Mouse (Mus musculus): ENCODE data around the gene Parp12. TPM values are rescaled to one million over a fixed set of nuclear protein-coding genes. Genes with fewer than 3 reads are reported as not detected.

Gene Parp12
- polyA plus RNA-seq (2014; fragmentation: Nextera tagmentation; extraction: Ambion mirVana) = 14.4 and 16.5 TPM in 2 replicates

- peak; percentile 81 for ATAC-seq (ENCODE audit: insufficient number of reproducible peaks, insufficient read depth, low FRiP score, low read depth)
- H3K27ac ChIP-seq (replicated peaks in 1 of 2; ENCODE audit: control insufficient read depth in 1 of 2, insufficient read depth in 1 of 2, low read depth in 2 of 2, low read length in 2 of 2) = peak within 1 kb of the TSS; percentile 14 to 63; a peak in 3 of 4 replicates
- H3K9ac ChIP-seq (ENCODE audit: low read length) = peak within 1 kb of the TSS; percentile 91
- peaks cover 6 to 13% of the 10 kb centered on the region in 2 experiments; a peak in 3 of 4 replicates for H3K4me1 ChIP-seq (ENCODE audit: control insufficient read depth in 2 of 2, insufficient read depth in 2 of 2, low read length in 2 of 2)
- WGBS = 2% methylated on average over 100 of the region's 101 CpGs
- H3K4me2 ChIP-seq (ENCODE audit: low read length) = peak within 1 kb of the TSS; percentile 76
- no peaks in the 10 kb centered on the region; the same call in 1 of the 2 replicates for H3K36me3 ChIP-seq (ENCODE audit: control insufficient read depth, insufficient read depth, low read length)
- no peaks in the 10 kb centered on the region for H3K27me3 ChIP-seq (ENCODE audit: control insufficient read depth, insufficient read depth, low read length)
- peaks cover 6% of the 10 kb centered on the region; the same call in 1 of the 2 replicates for H3K9me3 ChIP-seq (ENCODE audit: control insufficient read depth, low read length)
- H3K4me3 ChIP-seq (ENCODE audit: control insufficient read depth in 1 of 2, insufficient read depth in 1 of 2, low read depth in 1 of 2, low read length in 2 of 2) = peak within 1 kb of the TSS; percentile 91
Measured at GRCm38 (mm10) chr6:39117584-39118455, at the start of gene Parp12. TSS of gene Parp12 (minus strand) at chr6:39118349.

GRCm38 (mm10) chr6:39164891-39165290 lies 46.7 kb upstream of the Parp12 start:
- peaks cover 38% of the 10 kb centered on the region for H3K36me3 ChIP-seq (ENCODE audit: control insufficient read depth, insufficient read depth, low read length)
- no peak overlapping the region for H3K4me2 ChIP-seq (ENCODE audit: low read length)
- no peaks in the 10 kb centered on the region for H3K9me3 ChIP-seq (ENCODE audit: control insufficient read depth, low read length)
- 94% methylated on average over 1 of the region's 1 CpGs for WGBS
- no peak overlapping the region for H3K4me3 ChIP-seq (ENCODE audit: control insufficient read depth in 1 of 2, insufficient read depth in 1 of 2, low read depth in 1 of 2, low read length in 2 of 2)
- H3K4me1 ChIP-seq (ENCODE audit: control insufficient read depth in 2 of 2, insufficient read depth in 2 of 2, low read length in 2 of 2) = no peaks in the 10 kb centered on the region
- H3K27me3 ChIP-seq (ENCODE audit: control insufficient read depth, insufficient read depth, low read length) = no peaks in the 10 kb centered on the region
- no peak for ATAC-seq (ENCODE audit: insufficient number of reproducible peaks, insufficient read depth, low FRiP score, low read depth)
- no peak overlapping the region for H3K27ac ChIP-seq (replicated peaks in 1 of 2; ENCODE audit: control insufficient read depth in 1 of 2, insufficient read depth in 1 of 2, low read depth in 2 of 2, low read length in 2 of 2)
- H3K9ac ChIP-seq (ENCODE audit: low read length) = no peak overlapping the region

- Histone ChIP-seq H3K9ac (ENCODE audit: low read length) (no peak overlapping the region), H3K36me3 (ENCODE audit: control insufficient read depth, insufficient read depth, low read length) (peaks cover 27% of the 10 kb centered on the region), H3K4me1 (ENCODE audit: control insufficient read depth in 2 of 2, insufficient read depth in 2 of 2, low read length in 2 of 2) (no peaks in the 10 kb centered on the region), H3K27me3 (ENCODE audit: control insufficient read depth, insufficient read depth, low read length) (no peaks in the 10 kb centered on the region), H3K9me3 (ENCODE audit: control insufficient read depth, low read length) (no peaks in the 10 kb centered on the region), H3K4me2 (ENCODE audit: low read length) (no peak overlapping the region), H3K4me3 (ENCODE audit: control insufficient read depth in 1 of 2, insufficient read depth in 1 of 2, low read depth in 1 of 2, low read length in 2 of 2) (no peak overlapping the region), H3K27ac (replicated peaks in 1 of 2; ENCODE audit: control insufficient read depth in 1 of 2, insufficient read depth in 1 of 2, low read depth in 2 of 2, low read length in 2 of 2) (no peak overlapping the region)
- WGBS = 86% methylated on average over 6 of the region's 6 CpGs
- ATAC-seq (ENCODE audit: insufficient number of reproducible peaks, insufficient read depth, low FRiP score, low read depth) = no peak
Measured at GRCm38 (mm10) chr6:39161975-39162374, 43.8 kb upstream of the Parp12 start.

GRCm38 (mm10) chr6:39146041-39146440 lies 27.9 kb upstream of the Parp12 start:
- WGBS = 76% methylated on average over 6 of the region's 6 CpGs
- H3K36me3 ChIP-seq (ENCODE audit: control insufficient read depth, insufficient read depth, low read length) = peaks cover 85% of the 10 kb centered on the region
- no peaks in the 10 kb centered on the region for H3K9me3 ChIP-seq (ENCODE audit: control insufficient read depth, low read length)
- H3K9ac ChIP-seq (ENCODE audit: low read length) = no peak overlapping the region
- no peak overlapping the region for H3K27ac ChIP-seq (replicated peaks in 1 of 2; ENCODE audit: control insufficient read depth in 1 of 2, insufficient read depth in 1 of 2, low read depth in 2 of 2, low read length in 2 of 2)
- no peak overlapping the region for H3K4me2 ChIP-seq (ENCODE audit: low read length)
- no peaks in the 10 kb centered on the region for H3K27me3 ChIP-seq (ENCODE audit: control insufficient read depth, insufficient read depth, low read length)
- H3K4me1 ChIP-seq (ENCODE audit: control insufficient read depth in 2 of 2, insufficient read depth in 2 of 2, low read length in 2 of 2) = no peaks in the 10 kb centered on the region
- H3K4me3 ChIP-seq (ENCODE audit: control insufficient read depth in 1 of 2, insufficient read depth in 1 of 2, low read depth in 1 of 2, low read length in 2 of 2) = no peak overlapping the region
- ATAC-seq (ENCODE audit: insufficient number of reproducible peaks, insufficient read depth, low FRiP score, low read depth) = no peak

GRCm38 (mm10) chr6:39132556-39132955 lies 14.4 kb upstream of the Parp12 start:
- Histone ChIP-seq H3K27ac (replicated peaks in 1 of 2; ENCODE audit: control insufficient read depth in 1 of 2, insufficient read depth in 1 of 2, low read depth in 2 of 2, low read length in 2 of 2) (no peak overlapping the region), H3K9ac (ENCODE audit: low read length) (no peak overlapping the region), H3K4me3 (ENCODE audit: control insufficient read depth in 1 of 2, insufficient read depth in 1 of 2, low read depth in 1 of 2, low read length in 2 of 2) (no peak overlapping the region), H3K4me2 (ENCODE audit: low read length) (no peak overlapping the region), H3K27me3 (ENCODE audit: control insufficient read depth, insufficient read depth, low read length) (no peaks in the 10 kb centered on the region), H3K9me3 (ENCODE audit: control insufficient read depth, low read length) (no peaks in the 10 kb centered on the region; the same call in 1 of the 2 replicates), H3K4me1 (ENCODE audit: control insufficient read depth in 2 of 2, insufficient read depth in 2 of 2, low read length in 2 of 2) (no peaks in the 10 kb centered on the region), H3K36me3 (ENCODE audit: control insufficient read depth, insufficient read depth, low read length) (peaks cover 16% of the 10 kb centered on the region)
- ATAC-seq (ENCODE audit: insufficient number of reproducible peaks, insufficient read depth, low FRiP score, low read depth) = no peak
- WGBS = 62% methylated on average over 5 of the region's 5 CpGs

GRCm38 (mm10) chr6:39131480-39131879 lies 13.3 kb upstream of the Parp12 start:
- Histone ChIP-seq H3K4me1 (ENCODE audit: control insufficient read depth in 2 of 2, insufficient read depth in 2 of 2, low read length in 2 of 2) (no peaks in the 10 kb centered on the region), H3K4me2 (ENCODE audit: low read length) (no peak overlapping the region), H3K27me3 (ENCODE audit: control insufficient read depth, insufficient read depth, low read length) (no peaks in the 10 kb centered on the region), H3K36me3 (ENCODE audit: control insufficient read depth, insufficient read depth, low read length) (peaks cover 16% of the 10 kb centered on the region), H3K27ac (replicated peaks in 1 of 2; ENCODE audit: control insufficient read depth in 1 of 2, insufficient read depth in 1 of 2, low read depth in 2 of 2, low read length in 2 of 2) (no peak overlapping the region), H3K9ac (ENCODE audit: low read length) (no peak overlapping the region), H3K9me3 (ENCODE audit: control insufficient read depth, low read length) (no peaks in the 10 kb centered on the region; the same call in 1 of the 2 replicates), H3K4me3 (ENCODE audit: control insufficient read depth in 1 of 2, insufficient read depth in 1 of 2, low read depth in 1 of 2, low read length in 2 of 2) (no peak overlapping the region)
- 46% methylated on average over 4 of the region's 4 CpGs for WGBS
- ATAC-seq (ENCODE audit: insufficient number of reproducible peaks, insufficient read depth, low FRiP score, low read depth) = no peak

GRCm38 (mm10) chr6:39124719-39125118 lies 6.6 kb upstream of the Parp12 start:
- Histone ChIP-seq H3K9ac (ENCODE audit: low read length) (no peak overlapping the region), H3K4me2 (ENCODE audit: low read length) (no peak overlapping the region), H3K9me3 (ENCODE audit: control insufficient read depth, low read length) (no peaks in the 10 kb centered on the region; the same call in 1 of the 2 replicates), H3K4me1 (ENCODE audit: control insufficient read depth in 2 of 2, insufficient read depth in 2 of 2, low read length in 2 of 2) (no peaks in the 10 kb centered on the region), H3K4me3 (ENCODE audit: control insufficient read depth in 1 of 2, insufficient read depth in 1 of 2, low read depth in 1 of 2, low read length in 2 of 2) (no peak overlapping the region), H3K27me3 (ENCODE audit: control insufficient read depth, insufficient read depth, low read length) (no peaks in the 10 kb centered on the region), H3K36me3 (ENCODE audit: control insufficient read depth, insufficient read depth, low read length) (no peaks in the 10 kb centered on the region; the same call in 1 of the 2 replicates), H3K27ac (replicated peaks in 1 of 2; ENCODE audit: control insufficient read depth in 1 of 2, insufficient read depth in 1 of 2, low read depth in 2 of 2, low read length in 2 of 2) (no peak overlapping the region)
- no peak for ATAC-seq (ENCODE audit: insufficient number of reproducible peaks, insufficient read depth, low FRiP score, low read depth)

All from heart, embryonic 14.5 days (tissue).